Mouse (Mus musculus): Measurements from ENCODE around the gene Fam193b. TPM values are rescaled to one million over a fixed set of nuclear protein-coding genes. Genes with fewer than 3 reads are reported as not detected.

The Fam193b gene
- polyA plus RNA-seq, 1 experiment from 2014 or later, result 34.3 TPM

DNA sequence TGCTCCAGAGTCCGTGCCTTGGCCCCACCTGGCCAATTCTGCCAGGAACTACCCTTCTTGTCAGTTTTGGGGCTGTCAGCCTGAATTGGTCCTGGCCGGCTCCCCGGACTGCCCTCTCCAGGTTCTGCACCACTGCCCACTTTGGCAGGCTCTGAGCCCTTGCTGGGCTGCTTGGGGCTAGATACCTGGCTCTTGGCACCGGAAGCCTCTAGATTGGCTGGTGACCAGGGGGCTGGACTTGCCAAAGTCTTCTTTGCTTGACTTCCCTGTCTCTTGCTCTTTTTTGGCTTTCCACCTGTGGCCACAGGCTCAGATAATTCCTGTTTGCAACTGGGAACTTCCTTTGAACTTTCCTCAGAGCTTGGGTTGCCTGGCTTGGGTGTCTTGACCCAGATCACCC lies 28.0 kb downstream of the Fam193b start:
- Histone ChIP-seq H3K4me3 (ENCODE audit: low read depth, low read length) (no peak overlapping the region), H3K27ac (ENCODE audit: low read depth, low read length) (no peak overlapping the region), H3K9ac (ENCODE audit: low read length) (no peak overlapping the region), H3K27me3 (replicated peaks; ENCODE audit: control insufficient read depth, insufficient read depth, low read length) (no peaks in the 10 kb centered on the region), H3K9me3 (replicated peaks; ENCODE audit: control insufficient read depth, low read length) (no peaks in the 10 kb centered on the region), H3K4me2 (ENCODE audit: low read length) (no peak overlapping the region), H3K4me1 (ENCODE audit: control insufficient read depth, insufficient read depth, low read length) (no peaks in the 10 kb centered on the region), H3K36me3 (ENCODE audit: control insufficient read depth, insufficient read depth, low read length) (peaks cover 99% of the 10 kb centered on the region)
- DNase-seq (ENCODE audit: low spot score) (no peak), ATAC-seq (no peak)
- 89% methylated on average over 4 of the region's 4 CpGs for WGBS

DNA sequence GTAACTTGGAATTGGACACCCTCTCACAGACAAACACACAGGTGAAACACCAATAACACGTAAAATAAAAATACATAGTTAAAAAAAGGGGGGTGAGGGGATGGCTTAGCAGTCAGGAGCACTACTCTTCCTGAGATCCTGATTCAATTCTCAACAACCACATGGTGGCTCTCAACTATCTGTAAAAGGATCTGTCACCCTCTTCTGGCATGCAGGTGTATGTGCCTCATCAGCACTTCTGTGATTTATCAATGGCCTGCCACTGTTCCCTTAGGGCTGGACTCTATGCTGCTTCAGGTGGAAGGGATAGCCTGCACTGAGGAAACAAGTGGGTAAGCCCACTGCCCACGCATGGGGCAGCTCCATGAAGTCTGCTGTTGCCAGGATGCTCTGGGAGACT lies 30.0 kb downstream of the Fam193b start:
- H3K4me3 ChIP-seq (ENCODE audit: low read depth, low read length), result no peak overlapping the region
- no peak for DNase-seq (ENCODE audit: low spot score)
- H3K27ac ChIP-seq (ENCODE audit: low read depth, low read length), result no peak overlapping the region
- H3K4me2 ChIP-seq (ENCODE audit: low read length), result no peak overlapping the region
- no peaks in the 10 kb centered on the region for H3K4me1 ChIP-seq (ENCODE audit: control insufficient read depth, insufficient read depth, low read length)
- ATAC-seq, result no peak
- no peaks in the 10 kb centered on the region for H3K9me3 ChIP-seq (replicated peaks; ENCODE audit: control insufficient read depth, low read length)
- no peak overlapping the region for H3K9ac ChIP-seq (ENCODE audit: low read length)
- WGBS, result 88% methylated on average over 2 of the region's 2 CpGs
- no peaks in the 10 kb centered on the region for H3K27me3 ChIP-seq (replicated peaks; ENCODE audit: control insufficient read depth, insufficient read depth, low read length)
- H3K36me3 ChIP-seq (ENCODE audit: control insufficient read depth, insufficient read depth, low read length), result peaks cover 86% of the 10 kb centered on the region

DNA sequence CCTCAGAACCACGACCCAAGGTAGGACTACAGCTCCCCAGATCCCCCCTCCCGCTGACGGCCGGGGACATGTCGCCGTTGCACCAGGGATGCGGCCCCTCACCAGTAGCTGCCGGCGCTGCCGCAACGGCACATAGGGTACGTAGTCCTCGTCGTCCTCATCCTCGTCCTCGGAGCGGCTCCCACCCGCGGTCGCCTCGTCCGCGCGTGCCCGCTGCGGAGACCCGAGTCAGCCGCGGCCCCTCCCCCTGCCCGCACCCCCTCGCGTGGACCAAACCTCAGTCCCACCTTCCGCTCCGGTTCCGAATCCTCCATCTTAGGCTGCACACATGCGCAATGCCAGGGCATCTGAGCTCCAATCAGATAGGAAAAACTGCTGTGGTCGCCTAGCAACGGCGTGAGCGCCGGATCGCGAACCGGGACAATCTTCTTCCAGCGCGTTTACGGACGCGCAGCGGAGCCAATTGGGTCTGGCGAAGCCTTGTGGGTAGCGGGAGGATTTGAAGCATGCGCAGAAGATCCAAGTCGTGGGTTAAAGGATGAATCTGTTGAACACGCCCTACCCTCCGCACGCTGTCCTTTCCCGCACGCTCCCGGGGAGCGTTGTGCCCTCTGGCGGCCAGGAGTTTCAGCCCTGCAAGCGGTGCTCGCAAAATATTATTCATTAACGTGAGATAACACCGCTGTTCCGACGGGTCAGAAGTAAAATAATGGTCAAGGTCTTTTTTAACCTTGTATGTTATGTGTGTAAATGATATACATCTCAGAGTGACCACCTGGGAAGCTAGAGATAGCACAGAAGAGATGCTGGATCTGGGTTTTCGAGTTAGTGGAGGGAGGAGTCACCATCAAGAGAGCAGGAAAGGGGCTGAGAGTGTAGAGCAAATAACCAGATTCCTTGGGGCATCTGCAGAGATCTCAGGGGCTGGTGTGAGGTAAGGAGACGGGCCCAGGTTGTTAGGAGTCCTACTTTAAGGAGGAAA lies 34.4 kb downstream of the Fam193b start, which contains the start of gene Ddx41:
Gene Ddx41 (minus strand): TSS at position 465 of the 982 bp plus-strand sequence.
- Histone ChIP-seq H3K4me2 (ENCODE audit: low read length) (peak within 1 kb of the TSS; percentile 87), H3K27ac (ENCODE audit: low read depth, low read length) (peak within 1 kb of the TSS; percentile 58), H3K36me3 (ENCODE audit: control insufficient read depth, insufficient read depth, low read length) (peaks cover 78% of the 10 kb centered on the region), H3K4me1 (ENCODE audit: control insufficient read depth, insufficient read depth, low read length) (peaks cover 7% of the 10 kb centered on the region; the same call in 1 of the 2 replicates), H3K4me3 (ENCODE audit: low read depth, low read length) (peak within 1 kb of the TSS; percentile 77), H3K9ac (ENCODE audit: low read length) (peak within 1 kb of the TSS; percentile 77), H3K27me3 (replicated peaks; ENCODE audit: control insufficient read depth, insufficient read depth, low read length) (no peaks in the 10 kb centered on the region), H3K9me3 (replicated peaks; ENCODE audit: control insufficient read depth, low read length) (no peaks in the 10 kb centered on the region)
- DNase-seq (ENCODE audit: low spot score), result peak; percentile 100
- ATAC-seq, result peak; percentile 99
- 1% methylated on average over 69 of the region's 70 CpGs for WGBS

DNA sequence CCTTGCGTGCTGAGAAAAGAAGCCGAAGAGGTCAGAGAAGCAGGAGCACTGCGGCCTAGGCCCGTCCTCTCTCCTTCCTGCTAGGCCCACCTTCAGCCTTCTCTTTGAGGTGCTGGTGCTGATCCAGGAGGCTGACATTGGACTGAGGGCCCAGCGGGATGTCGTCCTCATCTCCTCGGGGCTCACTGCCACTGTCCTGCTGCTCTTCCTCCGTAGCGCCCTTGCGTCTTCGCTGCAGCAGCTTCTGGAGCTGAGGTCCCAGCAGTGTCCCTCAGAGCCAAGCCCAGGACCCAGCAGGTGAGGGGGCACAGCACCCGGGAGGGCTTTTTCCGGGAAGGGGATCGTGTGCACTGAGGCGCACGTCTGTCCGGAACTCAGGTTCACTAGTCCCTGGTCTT lies 35.1 kb downstream of the Fam193b start:
- ATAC-seq, result no peak
- peak overlapping the region; percentile 77 for H3K4me3 ChIP-seq (ENCODE audit: low read depth, low read length)
- H3K9me3 ChIP-seq (replicated peaks; ENCODE audit: control insufficient read depth, low read length), result no peaks in the 10 kb centered on the region
- peak overlapping the region; percentile 77 for H3K9ac ChIP-seq (ENCODE audit: low read length)
- 20% methylated on average over 17 of the region's 17 CpGs for whole genome bisulfite sequencing
- no peak for DNase-seq (ENCODE audit: low spot score)
- H3K4me1 ChIP-seq (ENCODE audit: control insufficient read depth, insufficient read depth, low read length), result peaks cover 7% of the 10 kb centered on the region; the same call in 1 of the 2 replicates
- H3K4me2 ChIP-seq (ENCODE audit: low read length), result peak overlapping the region; percentile 87
- peaks cover 78% of the 10 kb centered on the region for H3K36me3 ChIP-seq (ENCODE audit: control insufficient read depth, insufficient read depth, low read length)
- H3K27ac ChIP-seq (ENCODE audit: low read depth, low read length), result 0 out of 2 replicates have a peak overlapping the region, but pooled peaks have one; percentile 41
- no peaks in the 10 kb centered on the region for H3K27me3 ChIP-seq (replicated peaks; ENCODE audit: control insufficient read depth, insufficient read depth, low read length)

DNA sequence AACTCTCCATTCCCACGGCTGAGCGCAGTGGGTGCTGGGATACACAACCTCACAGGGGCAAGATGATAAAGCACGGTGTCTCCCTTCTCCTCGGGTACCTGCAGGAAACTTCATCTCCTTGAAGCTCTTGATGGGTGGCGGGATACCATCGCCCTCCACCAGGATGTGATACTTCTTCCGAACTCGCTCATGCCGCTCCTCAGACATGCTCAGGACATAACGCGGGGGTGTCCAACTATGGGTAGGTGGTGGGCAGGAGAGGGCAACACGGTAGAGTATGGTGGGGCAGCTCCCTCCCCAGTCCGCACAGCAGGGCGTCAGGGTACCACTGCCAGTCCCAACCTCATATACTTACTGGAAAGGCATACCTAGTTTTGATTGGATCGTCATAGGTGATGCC lies 35.7 kb downstream of the Fam193b start:
- Histone ChIP-seq H3K4me2 (ENCODE audit: low read length) (peak overlapping the region; percentile 87), H3K9me3 (replicated peaks; ENCODE audit: control insufficient read depth, low read length) (no peaks in the 10 kb centered on the region), H3K4me3 (ENCODE audit: low read depth, low read length) (peak overlapping the region; percentile 77), H3K27me3 (replicated peaks; ENCODE audit: control insufficient read depth, insufficient read depth, low read length) (no peaks in the 10 kb centered on the region), H3K36me3 (ENCODE audit: control insufficient read depth, insufficient read depth, low read length) (peaks cover 78% of the 10 kb centered on the region), H3K27ac (ENCODE audit: low read depth, low read length) (no peak overlapping the region), H3K9ac (ENCODE audit: low read length) (no peak overlapping the region), H3K4me1 (ENCODE audit: control insufficient read depth, insufficient read depth, low read length) (peaks cover 7% of the 10 kb centered on the region; the same call in 1 of the 2 replicates)
- ATAC-seq, result no peak
- WGBS, result 95% methylated on average over 15 of the region's 15 CpGs
- no peak for DNase-seq (ENCODE audit: low spot score)

DNA sequence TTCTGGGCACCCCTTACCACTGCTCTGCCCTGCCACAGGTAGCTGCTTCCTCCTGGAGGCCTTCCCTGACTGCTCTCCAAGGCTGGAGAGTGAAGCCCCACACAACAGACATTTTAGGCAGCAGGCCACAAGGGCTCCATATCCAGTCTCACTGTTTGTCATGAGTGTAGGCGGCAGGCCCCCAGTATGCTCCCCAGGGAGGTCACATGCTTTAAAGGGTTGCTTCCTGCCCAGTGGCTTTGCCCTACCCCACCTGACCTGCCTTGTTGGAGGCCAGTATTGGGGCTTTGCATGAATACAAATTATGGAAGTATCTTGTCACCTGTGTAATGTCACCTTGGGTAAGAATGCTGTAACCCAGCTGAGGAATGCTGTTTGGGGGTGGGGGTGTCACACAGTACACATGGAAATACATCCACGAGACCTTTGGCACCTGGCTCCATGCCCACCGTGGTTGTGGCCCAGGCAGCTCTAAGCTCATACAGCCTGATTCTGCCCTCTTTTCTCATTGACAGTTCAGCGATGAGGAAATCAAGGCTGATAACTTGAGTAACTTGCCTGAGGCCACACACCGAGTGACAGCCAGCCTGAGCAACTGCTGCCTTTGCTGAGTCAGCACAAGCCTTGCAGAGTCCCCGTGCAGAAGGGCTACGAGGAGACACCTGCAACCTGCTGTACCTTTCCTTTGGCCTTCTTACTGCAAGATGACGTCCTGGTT lies 41.6 kb downstream of the Fam193b start, which contains the start of gene Dok3:
Gene Dok3 (minus strand): TSS at position 99 of the 718 bp plus-strand sequence.
- no peak for ATAC-seq
- H3K4me1 ChIP-seq (ENCODE audit: control insufficient read depth, insufficient read depth, low read length), result no peaks in the 10 kb centered on the region
- no peak within 1 kb of the TSS for H3K4me3 ChIP-seq (ENCODE audit: low read depth, low read length)
- 85% methylated on average over 8 of the region's 8 CpGs for WGBS
- H3K4me2 ChIP-seq (ENCODE audit: low read length), result no peak within 1 kb of the TSS
- no peaks in the 10 kb centered on the region for H3K27me3 ChIP-seq (replicated peaks; ENCODE audit: control insufficient read depth, insufficient read depth, low read length)
- no peaks in the 10 kb centered on the region for H3K9me3 ChIP-seq (replicated peaks; ENCODE audit: control insufficient read depth, low read length)
- H3K9ac ChIP-seq (ENCODE audit: low read length), result no peak within 1 kb of the TSS
- H3K36me3 ChIP-seq (ENCODE audit: control insufficient read depth, insufficient read depth, low read length), result peaks cover 50% of the 10 kb centered on the region
- no peak within 1 kb of the TSS for H3K27ac ChIP-seq (ENCODE audit: low read depth, low read length)
- DNase-seq (ENCODE audit: low spot score), result no peak

DNA sequence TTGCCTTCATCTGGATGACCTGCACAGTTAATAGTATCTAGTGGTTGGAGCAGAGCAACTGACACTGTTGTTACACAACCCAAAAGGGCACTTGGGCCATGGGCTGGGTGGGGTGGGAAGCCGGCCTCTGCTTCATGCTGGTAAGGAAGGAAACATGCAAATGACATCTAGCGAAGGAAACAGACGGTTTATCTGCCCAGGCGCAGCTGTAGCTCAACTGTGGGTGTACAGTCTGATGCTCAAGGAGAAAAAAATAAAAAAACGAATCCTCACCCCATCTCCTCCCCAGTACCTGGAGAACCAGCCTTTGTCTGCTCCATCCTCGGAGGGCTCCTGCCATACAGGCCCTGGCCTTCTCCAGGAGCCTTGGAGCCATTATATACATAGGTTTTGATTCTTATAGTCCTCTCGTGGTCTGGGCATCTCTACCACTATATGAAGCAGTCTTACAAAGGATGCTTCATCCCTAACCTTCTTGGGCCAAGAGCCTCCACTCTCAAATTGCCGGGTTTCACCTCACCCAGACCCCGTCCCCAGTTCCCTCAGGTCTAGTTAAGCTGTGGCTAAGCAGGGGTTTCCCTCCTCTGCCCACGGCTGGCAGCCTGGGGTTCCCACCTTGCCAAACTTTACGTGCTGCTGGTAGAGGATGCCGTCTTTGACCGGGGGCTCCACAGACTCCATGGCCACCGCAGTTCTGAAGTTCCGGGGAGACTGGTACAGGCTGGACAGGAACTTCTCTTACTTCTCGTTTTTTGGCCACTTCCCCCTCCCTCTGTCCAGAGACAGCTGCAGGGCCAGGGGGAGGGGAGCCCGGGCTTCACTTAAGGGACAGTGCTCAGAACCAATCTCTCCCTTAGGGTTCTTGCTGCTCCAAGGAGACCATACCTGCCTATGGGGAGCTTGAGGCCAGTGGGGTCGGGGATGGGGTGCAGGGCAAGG lies 42.8 kb downstream of the Fam193b start:
- Histone ChIP-seq H3K27me3 (replicated peaks; ENCODE audit: control insufficient read depth, insufficient read depth, low read length) (no peaks in the 10 kb centered on the region), H3K27ac (ENCODE audit: low read depth, low read length) (no peak overlapping the region), H3K4me3 (ENCODE audit: low read depth, low read length) (no peak overlapping the region), H3K9me3 (replicated peaks; ENCODE audit: control insufficient read depth, low read length) (no peaks in the 10 kb centered on the region), H3K9ac (ENCODE audit: low read length) (no peak overlapping the region), H3K36me3 (ENCODE audit: control insufficient read depth, insufficient read depth, low read length) (peaks cover 38% of the 10 kb centered on the region), H3K4me1 (ENCODE audit: control insufficient read depth, insufficient read depth, low read length) (no peaks in the 10 kb centered on the region), H3K4me2 (ENCODE audit: low read length) (no peak overlapping the region)
- WGBS, result 87% methylated on average over 18 of the region's 18 CpGs
- ATAC-seq (no peak), DNase-seq (ENCODE audit: low spot score) (no peak)

DNA sequence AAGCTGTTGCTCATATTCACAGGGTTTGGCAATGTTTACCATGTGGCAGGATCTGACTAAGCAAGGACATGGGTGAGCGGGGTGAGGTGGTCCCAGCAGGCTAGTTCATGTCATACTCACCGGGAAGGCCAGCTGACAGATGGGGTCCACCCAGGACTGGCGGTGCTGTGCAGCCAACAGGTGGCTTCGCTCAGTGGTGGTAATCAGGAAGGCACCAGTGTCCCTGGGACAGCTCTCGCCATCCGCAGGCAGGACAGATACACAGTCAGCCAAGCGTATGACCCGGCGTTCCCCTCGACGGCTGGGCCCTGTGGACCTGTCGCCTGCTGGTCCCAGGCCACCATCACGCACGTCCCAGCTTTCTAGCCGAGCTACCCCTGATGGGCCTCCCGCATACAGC lies 43.7 kb downstream of the Fam193b start:
- no peak overlapping the region for H3K27ac ChIP-seq (ENCODE audit: low read depth, low read length)
- H3K9me3 ChIP-seq (replicated peaks; ENCODE audit: control insufficient read depth, low read length), result no peaks in the 10 kb centered on the region
- H3K4me1 ChIP-seq (ENCODE audit: control insufficient read depth, insufficient read depth, low read length), result no peaks in the 10 kb centered on the region
- DNase-seq (ENCODE audit: low spot score), result no peak
- no peak overlapping the region for H3K9ac ChIP-seq (ENCODE audit: low read length)
- no peaks in the 10 kb centered on the region for H3K27me3 ChIP-seq (replicated peaks; ENCODE audit: control insufficient read depth, insufficient read depth, low read length)
- H3K4me2 ChIP-seq (ENCODE audit: low read length), result no peak overlapping the region
- no peak for ATAC-seq
- no peak overlapping the region for H3K4me3 ChIP-seq (ENCODE audit: low read depth, low read length)
- H3K36me3 ChIP-seq (ENCODE audit: control insufficient read depth, insufficient read depth, low read length), result peaks cover 35% of the 10 kb centered on the region
- 88% methylated on average over 16 of the region's 16 CpGs for WGBS
